Mouse (Mus musculus) erythroblast, embryonic 14.5 days (primary cell): Measurements from ENCODE around the gene Fzd1.

ENCODE experiments used
- GATA1 ChIP-seq: IDR thresholded peaks from 2 replicates; pipeline ENCODE4 v1.6.1; 2012; ENCODE audit warnings: low read length, inconsistent platforms, mixed read lengths
- TAL1 ChIP-seq: IDR thresholded peaks from 3 replicates; pipeline ENCODE4 v1.6.1; 2012; ENCODE audit warnings: low read length, inconsistent platforms, mixed read lengths

DNA sequence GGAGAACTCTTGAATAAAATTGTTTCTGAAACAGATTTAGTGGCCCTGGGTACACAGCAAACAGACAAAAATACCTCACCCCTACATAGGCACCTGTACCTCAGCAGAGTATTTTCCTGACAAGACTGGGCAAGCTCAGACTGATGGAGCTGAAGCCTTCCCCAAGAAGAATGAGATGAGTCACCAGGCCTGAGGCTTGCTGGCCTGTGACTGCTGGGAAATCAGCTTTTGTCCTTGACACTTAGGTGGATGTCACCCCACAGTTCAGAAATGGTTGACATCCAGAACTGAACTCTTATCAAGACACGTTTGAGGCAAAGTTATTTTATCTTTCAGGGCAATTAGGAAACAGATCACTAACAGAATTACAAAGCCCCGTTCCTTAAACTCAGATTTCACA is 10.1 kb upstream of the Fzd1 start:
- TF ChIP-seq TAL1, result no peak
- TF ChIP-seq GATA1, result no peak
